Mouse (Mus musculus) myocyte (in vitro differentiated cells): ENCODE data around the gene Ogfod1.

Experiments used
- MYOD1 ChIP-seq, 3 experiments: IDR thresholded peaks; one replicate each; pipeline ENCODE4 v1.6.1; 2011; ENCODE audit warnings: control low read depth in 2 of 3, low read depth in 2 of 3, mild to moderate bottlenecking in 2 of 3, moderate library complexity in 1 of 3; ENCODE audit not compliant: insufficient read length in 2 of 3, control insufficient read depth in 1 of 3
- POLR2A ChIP-seq: IDR thresholded peaks from one replicate; pipeline ENCODE4 v1.6.1; 2011; ENCODE audit warnings: low read depth, mild to moderate bottlenecking, control low read depth, moderate library complexity; ENCODE audit not compliant: insufficient read length
- REST ChIP-seq: IDR thresholded peaks from one replicate; pipeline ENCODE4 v1.6.1; 2011; ENCODE audit warnings: mild to moderate bottlenecking, control low read depth, moderate library complexity; ENCODE audit not compliant: insufficient read depth, insufficient read length
- SRF ChIP-seq: IDR thresholded peaks from one replicate; pipeline ENCODE4 v1.6.1; 2011; ENCODE audit warnings: low read depth; ENCODE audit not compliant: control insufficient read depth, insufficient read length
- TCF3 ChIP-seq: IDR thresholded peaks from one replicate; pipeline ENCODE4 v1.6.1; 2011; ENCODE audit warnings: low read depth, control low read depth; ENCODE audit not compliant: insufficient read length

GRCm38 (mm10) chr8:94076461-94077192 lies 39.6 kb downstream of the Ogfod1 start:
- no peak for TF ChIP-seq SRF
- TF ChIP-seq TCF3 = no peak
- TF ChIP-seq REST = no peak
- TF ChIP-seq POLR2A = no peak
- TF ChIP-seq MYOD1 (IDR thresholded peaks at IDR 0.05; ENCODE audit: control insufficient read depth in 1 of 3, insufficient read length in 2 of 3, low read depth in 2 of 3) = no peak
